Mouse (Mus musculus): Measurements from ENCODE around the gene Adcy4.

The Adcy4 gene

GRCm38 (mm10) chr14:55758363-55758784 is 25.5 kb downstream of the Adcy4 start, which contains the start of gene Cideb:
Cideb (minus strand) TSS chr14:55758458.
- no peak for DNase-seq (ENCODE audit: low spot score)

GRCm38 (mm10) chr14:55757566-55757965 is 26.3 kb downstream of the Adcy4 start:
- no peak for DNase-seq (ENCODE audit: low spot score)

GRCm38 (mm10) chr14:55747051-55747847 is 36.6 kb downstream of the Adcy4 start:
- no peak for DNase-seq (ENCODE audit: low spot score)

GRCm38 (mm10) chr14:55745861-55746237 is 38.0 kb downstream of the Adcy4 start:
- no peak for DNase-seq (ENCODE audit: low spot score)

DNA sequence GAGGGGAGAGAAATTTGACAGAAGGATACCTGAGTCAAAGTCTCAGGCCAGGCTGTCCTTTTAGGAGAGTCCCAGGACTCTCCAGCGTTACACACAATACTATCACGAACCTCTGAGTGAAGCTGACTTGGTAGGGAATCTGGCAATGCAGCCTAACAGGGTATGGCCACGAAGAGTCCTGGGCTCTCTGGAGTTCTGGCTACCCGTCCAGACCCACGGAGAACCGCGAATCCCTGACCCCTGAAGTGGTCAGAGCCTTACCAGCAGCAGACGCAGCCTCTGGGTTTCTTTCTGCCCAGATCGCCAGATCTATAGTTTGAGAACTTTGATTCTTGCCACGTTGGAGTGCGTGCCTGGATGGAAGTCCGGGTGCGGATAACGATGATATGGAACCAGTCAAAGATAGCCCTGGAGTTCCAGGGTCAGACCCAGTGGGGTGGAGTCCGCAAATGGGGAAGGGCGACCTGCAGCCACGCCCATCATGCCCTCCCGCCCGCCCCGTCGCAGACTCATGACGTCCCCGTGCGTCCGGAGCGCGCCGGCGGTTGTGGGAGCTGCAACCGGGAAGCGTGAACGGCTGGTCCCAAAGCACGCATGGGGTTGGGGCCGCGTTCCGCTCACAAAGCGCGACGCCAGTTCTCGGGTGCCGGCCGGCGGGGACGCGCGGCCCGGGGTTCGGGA is 38.6 kb downstream of the Adcy4 start, which contains the start of the genes Dhrs1 and Nop9:
Dhrs1 (minus strand) TSS at position 511 of the 681 bp plus-strand sequence.
Nop9 (plus strand) TSS at position 514 of the 681 bp plus-strand sequence.
- peak; percentile 82 for DNase-seq (ENCODE audit: low spot score)

DNA sequence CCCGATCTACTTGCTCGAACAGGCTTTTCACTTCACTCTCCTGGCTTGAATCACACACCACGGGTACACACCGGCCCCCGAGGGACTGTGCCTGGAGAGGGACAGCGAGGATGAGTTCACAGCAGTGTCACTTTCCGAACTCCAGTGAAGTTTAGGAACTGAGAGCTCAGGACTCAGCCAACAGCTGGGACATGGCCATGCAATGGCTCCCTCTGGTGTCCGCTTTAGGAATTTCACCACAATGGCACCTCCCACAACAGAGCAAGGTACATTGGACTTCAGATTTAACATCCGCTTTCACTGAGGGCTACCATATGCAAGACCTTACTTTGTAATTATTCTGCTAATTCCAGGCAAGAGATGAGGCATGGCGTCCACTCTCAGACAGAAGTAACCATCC is 40.2 kb downstream of the Adcy4 start:
- peak; percentile 88 for DNase-seq (ENCODE audit: low spot score)

DNA sequence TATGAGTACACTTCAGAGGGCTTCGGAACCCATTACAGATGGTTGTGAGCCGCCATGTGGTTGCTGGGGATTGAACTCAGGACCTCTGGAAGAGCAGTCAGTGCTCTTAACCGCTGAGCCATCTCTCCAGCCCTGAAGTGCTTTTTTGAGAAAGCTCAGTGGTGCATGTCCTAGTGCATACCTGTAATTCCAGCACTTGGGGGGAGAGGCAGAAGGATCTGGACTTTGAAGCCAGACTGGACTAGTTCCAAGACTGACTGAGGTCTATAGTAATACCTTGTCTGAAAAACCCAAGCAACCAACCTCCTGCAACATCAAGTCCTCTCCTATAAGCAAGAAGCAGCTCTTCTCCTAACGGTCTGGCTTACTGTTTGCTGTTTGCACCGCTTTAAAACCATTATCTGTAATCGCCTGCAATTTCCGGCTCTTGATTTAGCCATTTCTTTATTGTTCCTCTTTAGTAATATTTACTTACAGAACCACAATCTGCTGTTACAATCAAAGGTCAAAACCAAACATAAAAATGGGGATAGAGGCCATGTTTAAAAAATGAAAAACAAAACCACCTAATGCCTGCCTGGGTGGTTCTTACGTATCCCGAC is 46.7 kb downstream of the Adcy4 start:
- no peak for DNase-seq (ENCODE audit: low spot score)

GRCm38 (mm10) chr14:55735758-55736157 is 48.1 kb downstream of the Adcy4 start:
- DNase-seq (ENCODE audit: low spot score): no peak

DNA sequence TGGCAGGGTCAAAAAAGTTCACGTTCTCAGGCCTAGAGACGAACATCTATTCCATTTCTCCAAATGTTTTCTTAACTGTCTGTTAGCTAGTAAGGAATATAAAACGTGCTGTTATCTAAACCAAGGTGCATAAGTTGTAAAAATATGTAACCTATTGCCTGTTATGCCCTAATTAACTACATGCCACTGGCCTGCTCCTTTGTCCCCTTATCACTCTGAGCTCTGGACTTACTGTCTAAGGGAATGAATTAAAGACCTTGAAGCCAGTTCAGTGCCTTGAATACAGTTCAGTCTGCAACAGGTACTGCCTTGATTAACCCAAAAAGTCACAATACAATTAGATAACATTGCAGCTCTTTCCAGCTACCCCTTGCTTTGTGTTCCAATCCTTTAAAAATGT is 48.6 kb downstream of the Adcy4 start:
- DNase-seq (ENCODE audit: low spot score): no peak

GRCm38 (mm10) chr14:55734869-55735268 is 49.0 kb downstream of the Adcy4 start:
- DNase-seq (ENCODE audit: low spot score): no peak

GRCm38 (mm10) chr14:55733889-55734288 is 50.0 kb downstream of the Adcy4 start:
- no peak for DNase-seq (ENCODE audit: low spot score)

- no peak for DNase-seq (ENCODE audit: low spot score)
Observed at GRCm38 (mm10) chr14:55730531-55731032, 53.3 kb downstream of the Adcy4 start.

DNA sequence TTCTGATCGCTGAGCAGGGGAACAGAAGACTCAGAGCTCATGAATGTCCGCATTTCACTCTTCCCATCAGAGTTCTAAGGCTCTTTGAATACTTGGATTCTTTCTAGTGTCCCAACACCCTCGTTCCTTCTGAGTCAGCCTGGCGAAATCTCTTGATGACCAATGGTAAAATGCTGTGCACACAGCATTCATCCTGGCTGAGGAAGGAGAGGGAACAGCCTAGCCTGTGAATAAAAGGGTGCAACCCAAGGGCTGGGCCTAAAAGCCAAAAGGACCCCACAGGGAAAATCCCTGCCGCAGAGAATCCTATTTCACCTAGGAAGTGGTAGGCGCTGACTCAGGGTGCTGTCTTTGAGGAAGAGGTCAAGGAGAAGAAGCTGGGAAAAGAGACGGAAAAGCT is 53.8 kb downstream of the Adcy4 start:
- no peak for DNase-seq (ENCODE audit: low spot score)

DNA sequence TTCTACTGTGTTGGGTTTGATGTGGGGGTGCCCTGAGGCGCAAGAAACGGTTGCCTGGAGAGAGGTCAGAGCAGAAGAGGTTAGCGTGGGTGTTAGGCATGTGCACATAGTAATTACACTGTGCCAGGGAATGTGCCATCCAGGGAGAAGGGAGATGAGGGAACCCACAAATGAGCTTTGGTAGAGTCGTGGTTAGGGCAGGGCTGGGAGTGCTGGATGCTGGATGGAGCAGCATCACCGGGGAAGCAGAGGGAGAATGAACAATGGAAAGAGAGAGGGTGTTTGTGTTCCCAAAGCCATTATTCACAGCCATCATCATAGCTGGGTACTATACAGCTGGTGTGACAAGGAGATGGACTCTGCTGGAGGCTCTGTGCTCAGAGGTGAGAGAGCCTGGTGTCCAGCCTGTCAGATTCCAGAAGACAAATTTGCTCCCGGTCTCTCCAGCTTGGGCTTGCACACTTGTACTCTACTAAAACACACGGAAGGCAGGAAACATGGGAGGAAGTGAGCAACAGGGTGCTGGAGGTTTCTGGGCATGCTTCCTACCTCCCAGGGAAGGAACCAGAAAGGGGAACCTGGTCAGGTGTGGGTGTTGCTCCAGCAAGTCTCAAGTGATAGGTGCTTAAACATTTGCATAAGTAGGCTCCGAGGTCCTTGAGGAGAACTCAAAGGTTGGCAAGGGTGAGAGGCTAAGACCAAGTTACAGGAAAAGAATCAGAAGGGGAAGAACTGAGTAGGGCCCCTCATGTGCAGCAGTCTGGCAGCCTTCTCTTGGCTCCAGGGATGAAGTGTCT is 55.8 kb downstream of the Adcy4 start:
- no peak for DNase-seq (ENCODE audit: low spot score)

GRCm38 (mm10) chr14:55726261-55726660 is 57.6 kb downstream of the Adcy4 start:
- no peak for DNase-seq (ENCODE audit: low spot score)

- no peak for DNase-seq (ENCODE audit: low spot score)
Observed at GRCm38 (mm10) chr14:55724411-55724871, 59.5 kb downstream of the Adcy4 start.

DNA sequence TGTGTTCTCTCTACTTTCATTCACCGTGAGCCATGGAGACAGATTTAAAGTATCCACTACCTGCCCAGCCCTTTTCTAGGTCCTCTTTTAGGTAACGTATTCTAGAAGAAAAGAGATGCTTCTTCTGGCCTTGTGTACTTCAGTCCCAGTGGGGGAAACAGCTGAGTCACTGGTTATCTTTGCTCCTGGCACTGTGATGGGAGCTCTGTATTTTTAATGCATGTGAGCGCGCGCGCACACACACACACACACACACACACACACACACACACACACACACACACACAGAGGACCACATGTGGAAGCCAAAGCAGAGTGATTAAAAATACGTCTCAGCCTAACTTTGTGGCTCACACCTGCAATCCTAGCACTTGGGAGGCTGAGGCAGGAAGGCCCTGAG is 60.5 kb downstream of the Adcy4 start:
- DNase-seq (ENCODE audit: low spot score): no peak

DNA sequence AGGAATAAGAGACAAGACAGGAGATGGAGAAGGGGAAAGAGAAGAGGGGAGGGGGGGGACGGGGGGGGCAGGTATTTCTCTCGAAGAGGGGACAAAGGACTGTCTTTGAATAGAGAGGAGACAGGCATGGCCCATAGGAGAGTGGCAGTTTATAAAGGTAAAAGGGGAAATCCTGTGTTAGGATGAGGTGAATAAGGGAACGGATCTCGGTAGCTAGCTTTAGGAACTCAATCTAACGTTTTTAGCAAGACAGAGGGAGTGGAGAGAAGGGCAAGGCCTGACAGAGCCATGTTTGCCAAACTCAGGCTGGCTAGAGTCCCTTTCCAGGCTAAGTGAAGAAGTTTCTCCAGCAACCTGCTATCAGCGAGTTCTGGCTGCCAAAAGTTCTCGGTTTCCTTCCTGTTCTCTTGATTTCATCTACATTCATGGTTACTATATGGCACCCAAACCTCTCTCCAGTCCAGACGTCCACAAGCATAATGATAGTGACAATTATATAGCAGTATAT is 61.4 kb downstream of the Adcy4 start:
- no peak for DNase-seq (ENCODE audit: low spot score)

DNA sequence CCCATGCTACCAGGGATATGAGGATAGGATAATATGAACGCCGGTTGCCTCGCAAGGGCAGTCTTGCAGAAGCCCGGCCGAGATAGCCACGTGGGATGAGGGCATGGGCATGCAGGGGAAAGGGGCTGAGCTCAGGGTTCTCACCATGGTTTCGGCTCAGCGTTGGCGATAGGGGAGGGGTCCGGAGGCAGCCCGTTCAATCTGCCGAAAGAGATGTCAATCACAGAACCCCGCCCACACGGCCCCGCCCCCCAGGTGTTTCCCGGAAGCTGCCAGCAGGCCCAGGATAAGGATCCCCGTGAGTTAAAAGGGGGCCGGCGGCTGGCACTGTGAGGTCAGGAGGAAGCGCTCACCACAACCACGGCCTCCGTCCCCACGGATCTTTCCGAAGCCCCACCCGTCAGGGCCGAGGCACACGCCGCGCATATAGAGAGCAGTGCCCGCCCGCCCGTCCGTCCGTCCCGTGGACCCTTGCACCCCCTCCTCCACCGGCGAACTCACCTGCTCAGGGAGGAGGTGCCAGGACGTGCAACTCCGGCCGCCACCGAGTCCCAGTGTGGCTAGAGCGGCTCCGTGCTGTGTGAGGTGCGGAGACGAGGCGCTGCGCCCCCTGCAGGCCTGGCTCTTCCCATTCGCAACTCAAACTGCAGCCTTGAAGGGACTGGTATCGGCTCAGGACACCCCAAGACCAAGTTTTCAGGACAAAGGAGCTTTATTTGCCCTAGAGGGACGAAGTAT is 62.0 kb downstream of the Adcy4 start, which contains the start of gene Rabggta:
Rabggta (minus strand) TSS at position 564 of the 738 bp plus-strand sequence.
- DNase-seq (ENCODE audit: low spot score): peak; percentile 93

- no peak for DNase-seq (ENCODE audit: low spot score)
Observed at GRCm38 (mm10) chr14:55721076-55721475, 62.8 kb downstream of the Adcy4 start.

- no peak for DNase-seq (ENCODE audit: low spot score)
Observed at GRCm38 (mm10) chr14:55720666-55721065, 63.2 kb downstream of the Adcy4 start.

Measured in urinary bladder, postnatal 25 days (tissue).